Mouse (Mus musculus) embryonic facial prominence, embryonic 12.5 days (tissue): ENCODE results near the gene Elmo1. TPM values are rescaled to one million over a fixed set of nuclear protein-coding genes. Genes with fewer than 3 reads are reported as not detected.

ENCODE experiments used
- ATAC-seq: fragments of 200-750 bp; cut with Nextera tagmentation; 2 replicates; pipeline ENCODE4 v1.8.0; 2017; ENCODE audit not compliant: insufficient number of reproducible peaks, insufficient read depth, low FRiP score, low TSS enrichment
- H3K27ac ChIP-seq: fragments of 300-500 bp; sonication (generic); 2 replicates; pipeline ENCODE4 v1.5.1; 2016; ENCODE audit warnings: mild to moderate bottlenecking
- H3K27me3 ChIP-seq: fragments of 300-500 bp; sonication (generic); 2 replicates; pipeline ENCODE4 v1.6.1; 2016; ENCODE audit warnings: mild to moderate bottlenecking, moderate library complexity
- H3K36me3 ChIP-seq: fragments of 300-500 bp; sonication (generic); 2 replicates; pipeline ENCODE4 v1.6.1; 2016; ENCODE audit warnings: mild to moderate bottlenecking
- H3K4me1 ChIP-seq: fragments of 300-500 bp; sonication (generic); 2 replicates; pipeline ENCODE4 v1.6.1; 2016
- H3K4me2 ChIP-seq: fragments of 300-500 bp; sonication (generic); replicated peaks from 2 replicates; pipeline ENCODE4 v1.6.1; 2016; ENCODE audit warnings: mild to moderate bottlenecking, moderate library complexity
- H3K4me3 ChIP-seq: fragments of 300-500 bp; sonication (generic); 2 replicates; pipeline ENCODE4 v1.5.1; 2016; ENCODE audit warnings: mild to moderate bottlenecking
- H3K9ac ChIP-seq: fragments of 300-500 bp; sonication (generic); 2 replicates; pipeline ENCODE4 v1.6.1; 2016; ENCODE audit warnings: mild to moderate bottlenecking, moderate library complexity
- H3K9me3 ChIP-seq: fragments of 300-500 bp; sonication (generic); 2 replicates; pipeline ENCODE4 v1.6.1; 2016; ENCODE audit warnings: mild to moderate bottlenecking, moderate library complexity
- WGBS: fragments of 180-500 bp; shearing (Covaris S2); methylation state at CpG from one replicate; pipeline ENCODE4 v1.1.7; 2016; 5-methylcytosine and 5-hydroxymethylcytosine counted together
- polyA plus RNA-seq: library from polyadenylated mRNA; unstranded; fragments of >200 nt; fragmentation: Nextera tagmentation; extraction: Ambion mirVana; gene quantifications from 2 replicates; pipeline ENCODE4 v1.2.1, GENCODE M21; 2016

Gene Elmo1
- polyA plus RNA-seq, 1 experiment from 2014 or later = 11.1 TPM

DNA sequence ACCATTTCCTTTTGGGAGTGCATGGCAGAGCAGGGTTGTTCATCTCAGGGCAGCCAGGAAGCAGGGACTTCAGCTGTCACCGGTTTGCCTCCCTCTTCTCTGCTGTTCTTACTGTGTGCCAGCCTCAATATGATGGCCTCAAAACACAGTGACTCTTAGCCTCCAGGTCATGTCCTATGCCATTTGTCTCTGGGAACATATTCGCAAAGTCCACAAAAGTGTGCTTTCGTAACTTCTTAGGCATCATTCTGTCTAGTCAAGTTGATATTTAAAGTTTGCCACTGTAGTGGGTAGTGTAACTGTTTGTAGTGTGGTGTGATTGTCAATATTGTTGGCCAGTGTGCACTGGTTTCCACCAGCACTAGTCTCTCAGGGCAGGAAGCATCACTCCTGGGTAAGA lies 40.3 kb downstream of the Elmo1 start:
- WGBS = 83% methylated on average over 3 of the region's 3 CpGs
- Histone ChIP-seq H3K4me3 (no peak overlapping the region), H3K4me2 (no peak overlapping the region), H3K9me3 (no peaks in the 10 kb centered on the region), H3K27ac (no peak overlapping the region), H3K27me3 (no peaks in the 10 kb centered on the region), H3K9ac (no peak overlapping the region), H3K36me3 (no peaks in the 10 kb centered on the region), H3K4me1 (peaks cover 11% of the 10 kb centered on the region; the same call in 1 of the 2 replicates)
- no peak for ATAC-seq

DNA sequence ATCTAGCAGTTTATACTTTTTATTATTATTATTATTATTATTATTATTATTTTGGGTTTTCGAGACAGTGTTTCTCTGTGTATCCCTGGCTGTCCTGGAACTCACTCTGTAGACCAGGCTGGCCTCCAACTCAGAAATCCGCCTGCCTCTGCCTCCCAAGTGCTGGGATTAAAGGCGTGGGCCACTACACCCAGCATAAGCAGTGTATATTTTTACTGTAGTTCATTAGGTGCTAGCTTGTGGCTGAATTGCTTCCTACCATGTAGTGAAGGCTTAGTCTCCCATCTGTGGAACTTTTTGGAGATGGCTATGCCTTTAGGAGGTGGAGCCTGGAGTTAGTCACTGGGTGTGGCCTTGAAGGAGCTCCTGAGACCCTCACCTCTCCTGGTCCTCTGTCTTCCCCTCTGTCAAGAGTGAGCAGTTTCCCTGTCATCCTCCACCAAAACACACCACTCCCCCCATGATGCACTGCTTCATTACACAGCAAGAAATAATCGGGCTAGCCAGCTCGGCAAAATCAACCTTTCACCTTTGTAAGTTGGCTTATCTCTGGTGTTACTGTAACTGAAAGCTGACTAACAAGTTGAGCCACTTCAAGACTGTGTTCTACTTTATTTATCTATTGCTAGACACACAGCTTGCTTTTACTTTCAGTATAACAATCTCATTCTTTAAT lies 41.1 kb downstream of the Elmo1 start:
- WGBS = 84% methylated on average over 5 of the region's 5 CpGs
- peaks cover 11% of the 10 kb centered on the region; the same call in 1 of the 2 replicates for H3K4me1 ChIP-seq
- no peaks in the 10 kb centered on the region for H3K36me3 ChIP-seq
- H3K27ac ChIP-seq = no peak overlapping the region
- H3K27me3 ChIP-seq = no peaks in the 10 kb centered on the region
- no peak overlapping the region for H3K4me3 ChIP-seq
- H3K9ac ChIP-seq = no peak overlapping the region
- no peak overlapping the region for H3K4me2 ChIP-seq
- ATAC-seq = no peak
- H3K9me3 ChIP-seq = no peaks in the 10 kb centered on the region

DNA sequence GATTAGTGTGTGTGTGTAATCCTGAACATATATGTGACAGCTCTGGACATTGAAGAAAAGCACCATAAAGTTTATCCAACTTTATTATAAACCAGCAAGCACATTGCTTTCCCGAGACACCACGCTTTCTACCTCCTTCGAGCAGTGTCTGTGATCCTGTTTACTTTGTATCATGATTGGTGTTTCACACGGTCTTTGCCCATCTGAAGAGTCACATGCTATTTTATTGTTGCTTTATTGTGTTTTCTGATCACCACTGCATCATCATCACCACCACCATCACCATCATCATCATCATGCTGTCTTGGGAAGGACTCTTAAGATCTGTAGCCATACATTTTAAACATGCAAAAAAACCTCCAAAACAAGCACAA lies 41.6 kb downstream of the Elmo1 start:
- Histone ChIP-seq H3K27me3 (no peaks in the 10 kb centered on the region), H3K4me3 (no peak overlapping the region), H3K27ac (no peak overlapping the region), H3K36me3 (no peaks in the 10 kb centered on the region), H3K9ac (no peak overlapping the region), H3K9me3 (no peaks in the 10 kb centered on the region), H3K4me1 (peaks cover 11% of the 10 kb centered on the region; the same call in 1 of the 2 replicates), H3K4me2 (no peak overlapping the region)
- ATAC-seq = no peak
- WGBS = 81% methylated on average over 4 of the region's 4 CpGs

DNA sequence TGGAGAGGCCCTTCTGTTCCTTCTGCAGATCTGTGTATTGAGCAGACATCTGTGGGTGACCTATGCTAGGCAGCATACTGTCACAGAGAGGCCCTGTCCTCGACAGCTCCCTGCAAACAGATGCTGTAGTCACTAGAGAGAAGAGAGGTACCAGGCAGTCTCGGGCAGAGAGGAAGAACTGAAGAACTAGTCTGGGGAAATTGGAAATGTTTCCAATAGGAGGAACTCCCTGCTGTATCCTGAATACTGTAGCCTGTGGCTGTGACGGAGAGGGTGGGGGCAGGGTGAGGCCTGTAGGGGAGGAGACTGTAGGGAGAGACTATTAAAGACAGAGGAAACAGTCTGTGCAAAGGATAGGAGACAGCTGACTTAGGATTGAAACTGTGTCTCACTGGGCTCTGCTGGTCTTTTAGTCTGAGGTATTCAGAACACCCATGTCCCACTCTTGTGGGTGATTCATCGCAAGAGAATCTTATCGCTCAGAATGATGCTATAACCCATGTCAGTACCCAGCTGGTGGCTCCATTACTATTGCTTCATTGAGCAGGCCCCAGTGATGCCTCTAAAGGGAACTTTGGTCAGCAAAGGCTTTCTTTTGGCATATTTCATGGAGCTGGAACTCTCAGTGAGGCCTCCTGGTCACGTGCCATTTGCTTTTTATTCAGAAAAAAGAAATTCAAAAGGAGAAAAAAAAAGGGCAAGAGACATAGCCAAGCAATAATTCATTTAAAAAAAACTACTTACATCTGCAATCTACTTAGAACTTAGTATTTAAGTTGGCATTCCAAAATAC lies 43.4 kb downstream of the Elmo1 start:
- H3K4me2 ChIP-seq = no peak overlapping the region
- WGBS = 49% methylated on average over 6 of the region's 6 CpGs
- H3K27me3 ChIP-seq = no peaks in the 10 kb centered on the region
- no peak overlapping the region for H3K9ac ChIP-seq
- H3K4me3 ChIP-seq = no peak overlapping the region
- peak; percentile 63 for ATAC-seq
- no peaks in the 10 kb centered on the region for H3K9me3 ChIP-seq
- H3K36me3 ChIP-seq = no peaks in the 10 kb centered on the region
- peak overlapping the region; percentile 51; the same call in 1 of the 2 replicates for H3K27ac ChIP-seq
- peaks cover 11% of the 10 kb centered on the region; the same call in 1 of the 2 replicates for H3K4me1 ChIP-seq

DNA sequence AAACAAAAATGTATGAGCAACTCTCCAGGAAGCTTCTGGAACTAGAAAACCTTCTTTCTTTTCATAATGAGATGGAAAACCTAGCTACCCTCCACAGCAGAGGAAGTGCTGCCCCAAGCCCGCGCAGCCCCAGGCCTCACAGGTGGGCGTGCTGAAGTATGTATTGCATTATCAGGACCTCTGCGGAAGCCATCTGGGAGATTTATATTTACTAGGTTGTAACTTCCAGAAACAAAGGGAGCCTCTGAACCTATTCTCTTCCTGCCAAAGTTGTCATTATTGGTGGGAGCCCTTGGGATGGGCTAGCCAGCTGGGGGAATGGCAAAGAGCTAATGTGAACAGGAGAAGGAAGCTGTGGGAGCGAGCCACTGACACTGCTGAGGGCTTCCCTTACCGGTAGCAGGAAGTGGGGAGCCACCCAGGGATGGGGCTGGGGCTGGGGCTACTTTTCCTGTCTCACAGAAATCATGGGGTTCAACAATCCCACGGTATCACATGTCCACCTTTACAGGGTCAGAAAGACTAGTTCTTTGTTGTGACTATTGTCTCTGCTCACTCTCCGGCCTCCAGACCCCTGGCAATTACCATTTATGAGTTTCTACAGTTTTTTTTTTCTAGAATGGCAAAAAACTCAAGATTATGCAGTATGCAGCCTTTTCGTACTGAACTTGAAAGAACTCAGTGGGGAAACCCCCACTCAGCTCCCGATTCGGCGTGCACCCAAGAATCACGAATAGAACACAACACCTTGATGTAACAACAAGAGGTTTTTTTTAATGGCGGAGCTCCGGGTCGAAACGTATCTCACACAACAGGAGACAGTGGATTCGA lies 44.2 kb downstream of the Elmo1 start:
- Histone ChIP-seq H3K27me3 (no peaks in the 10 kb centered on the region), H3K4me2 (no peak overlapping the region), H3K9me3 (no peaks in the 10 kb centered on the region), H3K9ac (no peak overlapping the region), H3K27ac (no peak overlapping the region), H3K36me3 (no peaks in the 10 kb centered on the region), H3K4me1 (peaks cover 11% of the 10 kb centered on the region; the same call in 1 of the 2 replicates), H3K4me3 (no peak overlapping the region)
- WGBS = 76% methylated on average over 18 of the region's 18 CpGs
- no peak; the same call in 1 of the 2 replicates for ATAC-seq

DNA sequence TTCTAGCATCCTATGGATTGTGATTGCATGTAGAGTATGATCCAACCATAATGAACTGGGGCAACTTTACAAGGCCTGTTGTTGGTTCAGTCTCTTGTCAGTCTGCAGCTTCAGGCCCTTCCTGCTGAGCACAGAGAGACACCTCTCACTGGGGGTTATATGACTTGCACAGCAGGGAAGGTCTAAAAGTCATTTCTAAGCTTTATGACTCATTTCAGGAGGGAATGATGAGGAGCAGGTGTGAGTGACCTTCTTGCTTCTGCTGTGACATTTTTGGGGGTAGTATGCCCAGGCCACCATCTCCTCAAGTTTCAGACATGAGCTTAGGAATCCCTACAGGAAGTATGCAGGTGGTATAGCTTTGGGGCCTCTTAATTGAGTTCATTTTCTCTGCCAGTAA lies 46.4 kb downstream of the Elmo1 start:
- Histone ChIP-seq H3K4me1 (peaks cover 11% of the 10 kb centered on the region; the same call in 1 of the 2 replicates), H3K27ac (no peak overlapping the region), H3K9ac (no peak overlapping the region), H3K36me3 (no peaks in the 10 kb centered on the region), H3K27me3 (no peaks in the 10 kb centered on the region), H3K4me3 (no peak overlapping the region), H3K4me2 (no peak overlapping the region), H3K9me3 (no peaks in the 10 kb centered on the region)
- no peak for ATAC-seq

DNA sequence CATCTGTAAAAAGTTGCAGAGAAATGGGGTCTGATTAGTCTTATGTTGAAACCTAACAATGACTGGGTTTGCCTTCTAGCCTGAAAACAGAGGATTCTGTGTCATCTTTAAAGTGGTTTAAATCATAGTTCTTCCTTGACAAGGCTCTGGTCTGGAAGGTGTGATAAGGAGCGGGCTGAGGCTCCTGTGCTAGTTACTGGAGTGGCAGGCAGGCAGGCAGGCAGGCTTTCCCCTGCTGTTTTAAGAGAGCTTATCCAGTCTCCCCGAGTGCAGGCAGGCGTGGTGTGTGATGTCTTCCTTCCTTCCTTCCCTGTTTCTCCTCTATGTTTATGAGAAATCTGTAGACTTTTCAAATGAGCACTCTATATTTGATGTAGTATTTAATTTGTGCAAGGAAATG lies 48.1 kb downstream of the Elmo1 start:
- H3K4me3 ChIP-seq = no peak overlapping the region
- H3K27me3 ChIP-seq = no peaks in the 10 kb centered on the region
- 34% methylated on average over 3 of the region's 3 CpGs for WGBS
- no peaks in the 10 kb centered on the region for H3K9me3 ChIP-seq
- peaks cover 9% of the 10 kb centered on the region; the same call in 1 of the 2 replicates for H3K4me1 ChIP-seq
- no peak for ATAC-seq
- H3K36me3 ChIP-seq = no peaks in the 10 kb centered on the region
- H3K27ac ChIP-seq = no peak overlapping the region
- H3K9ac ChIP-seq = no peak overlapping the region
- no peak overlapping the region for H3K4me2 ChIP-seq

DNA sequence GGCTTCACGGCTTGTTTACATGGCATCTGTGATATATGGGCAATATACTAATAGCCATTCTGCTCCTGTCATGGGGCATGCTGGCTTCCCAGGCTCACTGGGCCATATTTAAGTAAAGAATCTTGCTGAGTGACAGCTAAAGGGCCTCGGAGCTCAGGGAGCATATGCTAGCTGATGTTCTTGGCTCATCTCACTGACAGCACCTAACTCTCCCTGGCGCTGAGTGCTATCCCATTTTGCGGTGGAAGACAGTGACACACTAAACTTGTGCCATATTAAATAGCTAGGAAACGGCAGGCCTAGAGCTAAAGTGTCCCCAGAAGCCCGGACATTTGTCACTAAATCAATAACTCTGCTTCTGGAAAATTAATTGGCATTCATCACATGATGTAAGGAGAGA lies 48.7 kb downstream of the Elmo1 start:
- no peak overlapping the region for H3K27ac ChIP-seq
- no peaks in the 10 kb centered on the region for H3K36me3 ChIP-seq
- H3K4me1 ChIP-seq = peaks cover 3% of the 10 kb centered on the region; the same call in 1 of the 2 replicates
- H3K9me3 ChIP-seq = no peaks in the 10 kb centered on the region
- no peak overlapping the region for H3K9ac ChIP-seq
- no peak overlapping the region for H3K4me3 ChIP-seq
- WGBS = 75% methylated on average over 6 of the region's 6 CpGs
- ATAC-seq = no peak
- no peak overlapping the region for H3K4me2 ChIP-seq
- H3K27me3 ChIP-seq = no peaks in the 10 kb centered on the region

DNA sequence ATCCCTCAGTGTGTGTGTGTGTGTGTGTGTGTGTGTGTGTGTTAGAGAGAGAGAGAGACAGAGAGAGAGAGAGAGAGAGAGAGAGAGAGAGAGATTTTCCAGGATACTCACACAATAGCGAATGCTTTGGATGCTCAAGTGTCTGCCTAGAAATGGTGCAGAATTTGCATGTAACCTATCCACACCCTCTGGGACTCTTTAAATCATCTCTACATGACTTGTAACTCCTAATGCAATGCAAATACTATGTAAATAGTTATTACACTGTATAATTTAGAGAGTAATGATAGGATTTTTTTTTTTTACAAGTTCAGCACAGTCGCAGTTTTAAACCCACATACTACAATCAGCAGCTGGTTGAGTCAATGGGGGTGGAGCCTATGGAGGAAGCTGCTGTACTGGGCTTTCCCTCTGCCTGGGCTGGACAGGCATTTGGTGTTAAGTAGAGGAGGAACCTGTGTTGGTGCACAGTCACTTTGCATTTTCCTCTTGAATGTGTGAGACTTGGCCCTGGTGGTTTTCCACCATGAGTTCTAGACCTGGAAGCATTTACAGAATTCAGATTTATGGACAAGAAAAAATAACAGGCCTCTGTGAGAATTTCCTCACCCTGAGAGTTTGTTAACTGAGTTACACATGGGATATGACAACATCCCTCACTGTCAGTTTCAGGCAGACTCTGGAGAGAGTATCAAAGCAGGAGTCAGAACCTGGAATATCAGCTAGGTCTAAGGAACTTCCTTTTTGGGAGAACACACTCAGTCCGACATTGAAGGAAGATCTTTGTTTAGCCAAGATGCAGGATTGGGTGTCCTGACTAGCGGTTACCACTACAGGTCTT lies 49.6 kb downstream of the Elmo1 start:
- WGBS = 83% methylated on average over 4 of the region's 4 CpGs
- H3K27me3 ChIP-seq = no peaks in the 10 kb centered on the region
- H3K36me3 ChIP-seq = no peaks in the 10 kb centered on the region
- no peaks in the 10 kb centered on the region; the same call in 1 of the 2 replicates for H3K4me1 ChIP-seq
- H3K27ac ChIP-seq = no peak overlapping the region
- H3K4me3 ChIP-seq = no peak overlapping the region
- ATAC-seq = no peak
- no peak overlapping the region for H3K9ac ChIP-seq
- no peaks in the 10 kb centered on the region for H3K9me3 ChIP-seq
- no peak overlapping the region for H3K4me2 ChIP-seq

DNA sequence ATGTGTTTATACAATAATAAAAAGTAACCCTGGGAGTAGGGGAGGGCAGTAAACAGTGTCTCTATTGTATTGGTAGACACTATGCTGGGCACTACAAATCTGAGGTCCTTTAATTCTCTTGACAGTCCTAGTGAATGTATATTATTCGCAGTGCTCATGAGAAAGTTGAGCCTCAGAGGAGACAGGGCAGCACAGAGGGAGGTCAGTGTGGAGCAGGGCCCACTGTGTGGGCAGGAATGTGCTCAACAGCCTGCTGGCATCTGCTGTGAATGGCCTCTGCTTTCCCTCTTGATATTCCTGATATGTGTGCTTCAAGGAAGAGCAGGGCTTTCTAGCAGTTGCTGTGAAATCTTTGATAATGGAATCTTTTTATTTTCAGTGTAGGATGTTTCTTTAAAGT lies 52.2 kb downstream of the Elmo1 start:
- no peak for ATAC-seq
- Histone ChIP-seq H3K4me1 (no peaks in the 10 kb centered on the region; the same call in 1 of the 2 replicates), H3K4me2 (no peak overlapping the region), H3K36me3 (no peaks in the 10 kb centered on the region), H3K9ac (no peak overlapping the region), H3K4me3 (no peak overlapping the region), H3K27me3 (no peaks in the 10 kb centered on the region), H3K9me3 (no peaks in the 10 kb centered on the region), H3K27ac (no peak overlapping the region)
- WGBS = 25% methylated on average over 1 of the region's 1 CpGs

DNA sequence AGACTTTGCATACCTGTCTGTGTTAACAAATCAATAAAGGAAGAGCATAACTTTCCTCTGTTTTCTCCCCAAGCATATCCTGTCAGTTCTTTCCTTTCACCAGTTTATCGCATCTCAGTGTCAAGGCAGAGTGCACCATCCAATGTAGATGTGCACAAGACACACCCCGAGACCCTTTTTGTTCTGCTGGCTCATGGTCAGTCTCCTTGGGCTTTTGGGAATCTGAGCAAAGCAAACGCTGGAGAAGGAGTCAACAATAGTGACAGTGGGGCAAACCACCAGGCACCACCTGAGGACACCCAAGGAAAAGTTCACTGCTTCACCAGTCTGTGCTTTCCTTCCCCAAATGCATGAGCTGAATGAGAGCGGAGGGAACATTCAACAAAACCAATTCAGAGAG lies 56.5 kb downstream of the Elmo1 start:
- 0 out of 2 replicates have a peak, but pooled peaks cover 3% of the 10 kb centered on the region for H3K4me1 ChIP-seq
- no peaks in the 10 kb centered on the region for H3K9me3 ChIP-seq
- no peak overlapping the region for H3K9ac ChIP-seq
- no peak overlapping the region for H3K4me2 ChIP-seq
- H3K27ac ChIP-seq = no peak overlapping the region
- WGBS = 90% methylated on average over 4 of the region's 4 CpGs
- no peak overlapping the region for H3K4me3 ChIP-seq
- no peak for ATAC-seq
- no peaks in the 10 kb centered on the region for H3K36me3 ChIP-seq
- H3K27me3 ChIP-seq = no peaks in the 10 kb centered on the region
